Mouse (Mus musculus) 3134 (cell line): ENCODE measurements around the gene Tbc1d4.

Experiments
- DNase-seq: peaks from one replicate; pipeline ENCODE4 v3.0.0-alpha.2; 2011; ENCODE audit warnings: low spot score; ENCODE audit not compliant: insufficient read length; ENCODE audit errors: extremely low read depth

Gene Tbc1d4

DNA sequence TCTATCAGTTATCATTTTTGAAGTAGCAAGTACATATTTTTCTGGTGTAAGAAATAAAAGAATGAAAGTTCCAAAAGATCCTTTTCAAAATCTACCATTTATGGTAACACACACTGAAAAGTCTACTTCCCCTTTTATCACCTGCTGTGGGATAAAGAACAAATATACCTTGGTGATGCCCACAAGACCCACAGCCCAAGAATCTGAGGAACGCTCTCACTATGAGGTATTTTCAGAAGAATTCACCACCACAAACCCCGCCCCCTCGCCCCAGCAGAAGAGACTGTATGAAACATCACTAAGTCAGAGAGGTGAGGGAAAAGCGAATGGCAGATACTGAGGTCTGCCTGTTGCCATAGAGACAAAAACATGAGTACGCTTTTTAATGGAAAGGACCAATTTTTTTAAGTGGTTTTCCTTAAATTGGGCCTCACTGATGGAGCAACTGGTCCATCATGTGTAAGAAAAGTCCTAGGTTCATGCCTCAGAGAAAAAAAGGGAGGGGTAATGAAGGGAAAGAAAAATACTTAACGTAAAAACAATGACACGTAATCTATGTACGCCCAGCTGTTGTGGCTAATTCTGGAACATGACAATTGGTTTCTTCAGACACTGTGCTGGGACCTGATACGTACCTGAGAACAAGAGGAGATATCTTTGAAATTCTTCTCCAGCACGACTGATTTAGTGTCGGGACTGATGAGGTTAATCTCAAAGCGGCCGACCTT is 104.4 kb downstream of the Tbc1d4 start:
- DNase-seq = no peak

DNA sequence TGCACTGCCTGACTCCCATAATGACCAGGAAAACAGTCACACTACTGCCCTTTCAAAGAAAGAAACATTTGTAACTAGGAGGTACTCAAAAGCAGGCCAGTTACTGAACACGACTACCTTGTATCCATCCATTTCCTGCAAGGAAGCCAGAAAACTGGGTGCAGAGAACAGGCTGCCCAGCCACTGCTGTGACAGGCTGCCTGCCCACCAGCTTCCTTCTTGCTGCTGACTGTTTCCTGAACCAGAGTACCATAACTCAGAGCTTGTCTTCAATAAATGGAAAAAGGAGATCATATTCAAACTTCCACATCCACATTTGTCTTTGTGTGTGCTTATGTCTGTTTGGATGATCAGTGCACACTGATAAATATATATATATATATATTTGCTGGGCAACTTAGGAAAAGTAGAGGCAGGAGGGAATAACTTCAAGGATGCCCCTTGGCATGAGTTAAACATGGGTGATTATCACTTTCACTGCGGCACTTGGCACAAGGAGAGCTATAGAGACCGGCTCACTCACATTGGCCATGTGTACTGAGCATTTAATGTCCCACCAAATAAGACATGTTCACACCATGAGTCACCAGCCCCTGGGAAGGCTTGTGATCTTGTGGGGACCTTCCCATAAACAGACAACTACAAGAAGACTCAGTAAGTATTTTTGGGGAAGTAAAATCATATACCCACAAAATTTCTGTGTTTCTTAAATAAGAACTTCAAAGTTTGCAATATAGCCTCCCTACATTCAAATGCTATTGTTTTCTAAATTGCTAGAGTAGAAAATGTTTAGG is 105.6 kb downstream of the Tbc1d4 start:
- DNase-seq = no peak

DNA sequence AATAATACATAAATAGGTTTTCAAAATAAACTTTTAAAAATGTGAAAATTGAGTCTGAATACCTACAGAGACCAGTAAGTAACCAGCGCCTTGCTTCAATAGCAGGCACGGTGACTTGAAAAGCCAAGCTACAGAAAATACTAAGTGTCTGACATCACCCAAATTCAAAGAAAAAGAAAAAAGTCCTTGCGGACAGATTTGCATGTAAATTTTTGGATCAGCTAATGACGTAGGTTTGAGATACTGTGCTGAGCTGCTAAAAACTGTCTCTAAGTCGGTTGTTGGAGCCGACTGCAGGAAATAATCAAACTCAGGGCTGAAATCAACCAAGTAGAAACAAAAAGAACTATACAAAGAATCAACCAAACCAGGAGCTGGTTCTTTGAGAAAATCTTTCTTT is 107.1 kb downstream of the Tbc1d4 start:
- no peak for DNase-seq

DNA sequence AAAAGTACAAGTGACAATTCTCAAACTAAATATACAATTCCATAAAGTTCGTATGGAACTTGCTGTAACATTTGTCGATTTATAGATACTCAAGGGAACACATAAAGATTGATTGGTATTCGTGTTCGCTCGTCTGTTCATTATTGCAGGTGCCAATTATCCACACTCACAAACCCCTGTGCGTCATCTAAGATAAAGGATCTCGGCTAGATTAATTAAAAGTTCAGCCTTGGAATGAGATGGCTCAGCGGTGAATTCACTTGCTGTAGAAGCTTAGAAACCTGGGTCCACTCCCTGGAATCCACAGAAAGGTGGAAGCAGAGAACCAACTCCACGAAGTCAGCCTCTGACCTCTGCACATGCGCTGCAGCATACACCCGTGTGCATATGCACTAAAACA is 107.5 kb downstream of the Tbc1d4 start:
- DNase-seq = no peak

DNA sequence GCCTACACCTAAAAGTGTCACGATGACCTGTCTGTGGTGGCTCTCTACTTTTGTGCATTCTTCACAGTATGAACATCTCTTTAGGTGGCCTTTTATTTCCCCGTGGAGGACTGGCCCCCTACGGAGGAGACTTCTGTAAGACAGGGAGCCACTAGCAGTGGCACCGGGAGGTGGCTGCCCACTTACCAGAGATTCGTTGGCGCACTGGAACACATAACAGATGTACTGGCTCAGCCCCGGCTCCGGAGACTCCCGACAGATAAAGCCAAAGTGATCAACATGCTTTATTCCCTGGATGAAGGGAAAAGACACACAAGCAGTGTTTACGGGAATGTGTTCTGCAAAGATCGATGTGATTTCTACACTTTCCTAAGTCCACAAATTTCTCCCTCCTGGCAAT is 108.2 kb downstream of the Tbc1d4 start:
- no peak for DNase-seq

DNA sequence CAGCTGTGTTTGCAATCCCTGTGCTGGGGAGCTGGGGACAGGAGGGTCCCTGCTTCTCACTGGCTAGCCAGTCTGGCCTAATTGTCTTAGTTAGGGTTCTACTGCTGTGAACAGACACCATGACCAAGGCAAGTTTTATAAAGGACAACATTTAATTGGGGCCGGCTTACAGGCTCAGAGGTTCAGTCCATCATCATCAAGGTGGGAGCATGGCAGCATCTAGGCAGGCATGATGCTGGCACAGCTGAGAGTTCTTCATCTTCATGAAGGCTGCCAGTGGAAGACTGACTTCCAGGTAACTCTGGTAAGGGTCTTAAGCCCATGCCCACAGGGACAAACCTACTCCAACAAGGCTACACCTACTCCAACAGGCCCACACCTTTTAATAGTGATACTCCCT is 109.2 kb downstream of the Tbc1d4 start:
- DNase-seq = no peak

DNA sequence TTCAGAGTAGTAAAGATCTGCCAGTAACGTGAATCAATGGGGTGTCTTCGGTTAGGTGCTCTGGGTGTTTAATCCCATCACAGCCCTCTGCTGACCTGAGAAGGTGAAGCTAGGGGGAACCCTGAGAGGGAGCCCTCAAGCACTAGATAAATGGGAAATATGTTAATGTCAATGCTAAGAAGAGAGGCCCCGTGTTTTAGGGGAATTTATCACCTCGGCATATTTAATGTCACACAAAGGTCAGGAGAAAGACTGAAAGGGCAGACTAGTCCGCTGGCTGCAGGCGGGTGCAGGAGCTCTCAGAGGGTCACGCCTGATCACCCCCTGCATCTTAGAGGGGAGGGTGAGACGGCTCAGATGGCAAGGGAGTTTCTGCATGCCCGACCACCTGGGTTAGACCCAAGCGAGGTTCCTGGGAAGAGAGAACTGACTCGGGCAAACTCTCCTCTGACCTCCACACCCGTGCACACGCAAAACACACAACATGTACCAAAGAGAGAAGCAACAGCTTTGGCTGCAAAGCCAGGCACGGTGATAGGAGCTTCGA is 120.7 kb downstream of the Tbc1d4 start:
- no peak for DNase-seq

DNA sequence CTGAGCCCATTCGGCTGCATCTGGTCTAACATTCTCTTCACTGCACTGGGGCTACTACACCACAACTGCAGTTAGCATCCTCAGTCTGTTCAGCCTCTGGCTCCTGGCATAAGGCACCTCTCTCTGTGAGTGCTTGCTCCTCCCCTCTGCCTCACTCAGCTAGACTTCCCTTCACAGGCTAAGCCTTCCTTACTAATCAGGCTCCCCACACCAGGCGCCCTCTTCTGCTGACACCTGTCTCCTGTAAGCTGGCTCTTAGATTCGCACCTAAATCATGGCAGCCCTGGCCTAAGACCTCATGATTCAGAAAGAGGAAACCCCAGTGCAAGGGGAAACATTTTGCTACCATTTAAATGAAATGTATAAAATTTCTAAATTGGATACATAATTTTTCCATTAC is 122.4 kb downstream of the Tbc1d4 start:
- DNase-seq = no peak

DNA sequence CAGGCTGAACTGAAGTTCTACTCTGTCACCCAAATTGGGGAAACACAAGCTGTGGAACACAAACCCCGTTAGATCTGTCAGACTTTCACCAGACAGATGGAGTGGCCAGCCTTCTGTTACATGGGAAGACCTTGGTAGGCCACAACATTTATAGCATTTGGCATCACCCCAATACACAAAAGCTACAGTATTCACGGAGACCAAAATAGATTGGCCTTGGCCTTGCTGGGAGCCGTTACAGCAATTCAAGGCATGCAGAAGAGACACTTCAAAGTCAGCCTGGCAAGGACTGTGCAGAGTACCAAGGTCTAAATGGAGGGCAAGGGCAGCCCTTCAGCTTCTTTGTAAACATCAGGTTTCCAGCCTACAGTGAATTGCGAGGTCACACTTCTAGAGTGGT is 125.8 kb downstream of the Tbc1d4 start:
- DNase-seq = no peak

DNA sequence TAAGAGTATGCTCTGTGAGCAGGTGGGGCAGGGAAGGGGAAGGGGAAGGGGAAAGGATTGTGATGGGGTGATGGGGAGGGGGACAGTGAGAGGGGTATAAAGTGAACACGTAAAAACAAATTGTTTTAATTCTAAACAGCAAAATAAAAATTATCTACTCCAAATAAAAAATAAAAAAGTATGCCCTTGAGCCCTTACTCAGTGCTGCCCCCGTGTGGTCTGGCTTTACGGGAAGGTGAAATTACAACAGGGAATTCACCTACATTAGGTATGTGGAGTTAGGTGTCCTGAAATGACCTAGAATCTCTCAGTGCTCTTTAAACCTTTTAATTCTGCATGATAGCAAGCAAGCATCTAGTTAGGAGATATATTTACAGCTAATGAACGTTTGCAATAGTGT is 126.7 kb downstream of the Tbc1d4 start:
- no peak for DNase-seq

DNA sequence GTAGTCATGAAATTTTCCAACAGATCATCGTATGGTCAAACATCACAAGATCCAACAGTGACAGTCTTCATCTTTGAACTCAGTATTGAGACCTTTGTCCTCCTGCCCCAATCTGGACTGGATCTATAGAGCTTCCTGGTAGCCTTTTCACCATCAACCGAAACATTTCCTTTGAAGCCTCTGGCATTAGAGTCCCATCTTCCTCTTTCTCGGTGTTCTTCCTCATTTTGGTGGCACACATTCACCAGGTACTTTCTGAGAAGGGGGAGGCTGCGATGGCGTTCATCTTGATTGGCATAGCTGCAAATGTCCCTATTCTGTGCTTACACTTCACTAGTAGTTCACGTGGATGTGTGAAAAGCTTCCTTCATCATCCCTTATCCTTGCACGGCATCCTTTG is 127.8 kb downstream of the Tbc1d4 start:
- no peak for DNase-seq

DNA sequence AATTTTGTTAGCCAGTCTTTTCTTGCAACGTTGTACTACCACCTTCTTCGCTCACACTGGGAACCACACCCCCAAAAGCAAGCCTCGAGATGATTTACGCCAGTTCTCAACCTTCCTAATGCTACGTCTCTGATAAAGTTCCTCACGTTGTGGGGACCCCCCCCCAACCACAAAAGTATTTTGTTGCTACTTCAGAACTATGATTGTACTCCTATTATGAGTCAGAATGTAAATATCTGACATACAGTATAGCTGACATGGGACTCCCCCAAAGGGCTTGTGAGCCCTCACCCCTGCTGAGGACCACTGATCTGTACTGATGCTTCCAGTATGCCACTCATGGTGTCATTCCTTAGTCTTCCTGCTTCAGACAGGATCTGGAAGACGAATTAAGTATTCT is 128.4 kb downstream of the Tbc1d4 start:
- DNase-seq = no peak

DNA sequence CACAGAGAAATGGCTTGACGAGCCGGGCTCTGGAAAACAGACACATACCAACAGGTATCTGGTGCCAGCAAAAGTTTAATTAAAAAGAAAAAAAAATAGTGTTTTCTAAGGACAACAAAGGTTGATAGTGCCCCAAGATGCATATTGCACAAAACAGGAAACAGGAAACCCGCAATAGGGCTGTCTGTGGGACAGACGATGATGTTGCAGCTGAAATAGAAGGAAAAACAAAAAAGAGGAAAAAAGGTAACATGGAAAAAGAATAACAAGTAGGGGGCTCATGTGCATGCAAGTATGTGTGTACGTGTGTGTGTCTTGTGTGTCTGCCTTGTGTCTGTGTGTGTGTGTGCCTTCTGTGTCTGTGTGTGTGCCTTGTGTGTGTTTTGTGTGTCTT is 131.2 kb downstream of the Tbc1d4 start:
- no peak for DNase-seq

DNA sequence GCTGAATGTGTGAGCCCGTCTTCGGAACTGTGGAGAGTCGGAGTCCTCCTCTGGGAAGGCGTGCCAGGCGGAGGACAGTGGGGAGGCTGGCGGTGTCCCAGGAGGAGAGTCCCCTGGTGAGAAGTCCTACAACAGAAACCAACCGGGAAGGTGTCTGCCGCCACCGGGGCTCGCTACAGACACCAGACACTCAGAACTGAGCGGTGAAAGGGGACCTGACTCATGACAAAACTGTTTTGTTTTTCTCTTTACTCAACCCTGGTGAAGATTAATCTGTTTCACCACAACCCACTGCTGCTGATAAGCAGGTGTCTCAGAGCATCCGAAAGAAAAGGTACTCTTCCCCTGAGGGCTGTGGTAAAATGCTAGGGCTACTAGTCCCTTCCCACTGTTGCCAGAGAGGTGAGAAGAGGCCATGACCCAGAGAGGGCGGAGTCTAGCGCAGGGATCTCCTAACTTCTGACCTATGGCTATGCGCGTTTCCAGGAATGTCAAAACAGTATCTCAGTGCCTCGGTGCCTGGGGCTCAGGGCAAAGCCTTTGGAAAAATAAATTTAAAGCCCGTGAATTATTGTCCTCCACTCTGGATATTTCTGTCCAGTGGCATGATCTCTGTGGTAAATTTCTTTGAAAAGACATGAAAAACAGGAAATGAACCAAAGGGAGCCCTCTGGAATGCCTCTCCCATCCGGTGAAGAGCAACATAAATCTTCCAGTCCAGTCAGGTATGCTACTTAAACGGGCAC is 131.7 kb downstream of the Tbc1d4 start:
- DNase-seq = no peak

DNA sequence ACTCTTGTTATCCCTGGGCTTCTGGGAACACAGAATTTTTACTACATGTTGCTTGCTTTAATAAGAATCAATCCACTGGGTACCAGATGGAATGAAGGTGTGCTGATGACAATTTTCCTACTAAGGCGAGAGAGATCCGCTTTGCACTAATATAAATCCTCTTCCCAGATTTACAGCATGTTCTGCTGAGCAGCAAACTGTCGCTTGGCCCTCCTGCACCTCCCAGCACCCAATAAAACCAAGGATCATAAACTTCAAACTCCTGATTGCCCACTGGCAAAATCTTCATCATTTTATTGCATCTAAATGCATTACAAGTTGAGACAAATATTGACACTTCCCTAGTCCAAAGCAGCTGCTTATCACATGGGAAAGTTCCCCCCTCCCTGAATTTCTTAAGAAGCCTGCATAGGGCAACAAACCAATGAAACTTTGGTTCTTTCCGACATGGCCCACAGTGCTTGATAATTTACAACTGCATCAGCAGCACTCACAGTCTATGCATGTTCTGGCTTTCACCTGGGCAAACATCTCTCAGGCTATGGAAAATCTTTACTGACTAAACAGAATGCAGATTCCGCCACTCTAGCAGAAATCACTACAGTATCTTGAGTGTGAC is 139.4 kb downstream of the Tbc1d4 start:
- no peak for DNase-seq

DNA sequence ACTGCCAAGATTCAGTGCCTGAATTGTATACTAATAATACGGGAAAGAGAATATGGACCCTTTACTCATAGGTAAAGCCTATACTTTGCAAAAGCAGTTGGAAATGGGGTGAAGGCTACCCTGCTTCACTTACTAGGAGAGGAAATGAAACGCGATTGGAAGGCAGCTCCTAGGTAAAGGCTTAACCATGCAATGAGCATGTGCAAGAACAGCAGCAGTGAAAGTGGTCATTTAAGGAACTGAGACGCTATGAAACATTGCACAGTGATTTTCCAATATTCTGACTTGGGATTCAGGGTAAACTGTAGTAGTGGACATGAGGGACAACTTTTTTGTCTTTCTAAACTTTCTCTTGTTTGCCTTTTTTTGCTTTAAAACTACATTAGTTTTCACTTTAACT is 140.8 kb downstream of the Tbc1d4 start:
- DNase-seq = no peak

DNA sequence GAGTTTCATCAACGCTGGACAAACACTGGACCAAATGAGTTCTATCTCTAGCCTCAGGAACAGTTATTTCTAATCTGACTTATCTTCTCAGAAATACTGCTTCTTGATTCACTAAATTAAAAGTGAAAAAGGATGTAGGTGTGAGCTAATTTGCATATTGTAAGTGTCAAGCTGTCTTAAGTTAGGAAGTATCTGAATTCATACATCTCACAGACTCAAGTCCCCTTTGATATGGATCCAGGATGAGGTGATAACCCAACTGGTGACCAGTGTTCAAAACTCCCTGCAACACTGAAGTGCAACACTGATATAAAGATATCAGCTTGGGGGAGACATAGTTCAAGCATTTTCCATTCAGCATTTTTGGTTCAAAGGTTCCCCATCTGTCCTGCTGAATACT is 141.5 kb downstream of the Tbc1d4 start:
- no peak for DNase-seq

DNA sequence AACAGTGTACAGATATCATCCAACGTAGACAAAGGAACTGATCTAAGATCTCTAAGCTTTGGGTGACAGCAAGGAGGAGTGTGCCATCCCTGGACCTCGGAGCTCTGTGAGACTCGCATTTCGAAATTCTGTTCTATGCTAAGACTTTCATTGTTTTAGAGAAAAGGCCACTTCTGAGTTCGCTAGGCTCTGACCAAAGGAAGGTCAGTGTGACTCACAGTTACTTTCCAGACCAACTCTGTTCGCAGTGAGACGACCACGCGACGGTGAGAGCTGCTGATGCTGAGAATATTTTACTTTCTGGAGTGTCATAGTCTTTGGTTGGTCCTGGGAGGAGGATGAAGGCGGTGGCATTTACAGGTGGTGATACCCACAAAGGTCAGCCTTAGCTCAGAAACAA is 142.5 kb downstream of the Tbc1d4 start:
- no peak for DNase-seq

DNA sequence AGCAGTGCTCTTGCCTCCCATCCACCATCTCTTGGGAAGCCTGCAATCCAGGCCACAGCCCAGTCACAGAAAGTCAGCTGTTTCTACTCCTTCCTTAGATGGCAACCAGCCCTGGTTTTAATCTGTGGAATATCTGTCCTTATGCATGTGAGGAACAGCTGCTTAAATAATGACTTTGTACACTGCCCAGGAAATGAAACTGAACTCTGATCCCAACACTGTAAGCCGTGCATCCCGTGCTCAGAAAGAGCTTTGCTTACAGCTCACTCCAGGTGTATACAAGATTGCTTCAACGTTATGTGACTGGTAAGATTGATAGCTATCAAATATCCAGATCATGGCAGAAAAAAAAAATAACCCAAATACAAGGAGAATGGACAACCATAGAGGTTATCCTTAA is 143.1 kb downstream of the Tbc1d4 start:
- DNase-seq = no peak

DNA sequence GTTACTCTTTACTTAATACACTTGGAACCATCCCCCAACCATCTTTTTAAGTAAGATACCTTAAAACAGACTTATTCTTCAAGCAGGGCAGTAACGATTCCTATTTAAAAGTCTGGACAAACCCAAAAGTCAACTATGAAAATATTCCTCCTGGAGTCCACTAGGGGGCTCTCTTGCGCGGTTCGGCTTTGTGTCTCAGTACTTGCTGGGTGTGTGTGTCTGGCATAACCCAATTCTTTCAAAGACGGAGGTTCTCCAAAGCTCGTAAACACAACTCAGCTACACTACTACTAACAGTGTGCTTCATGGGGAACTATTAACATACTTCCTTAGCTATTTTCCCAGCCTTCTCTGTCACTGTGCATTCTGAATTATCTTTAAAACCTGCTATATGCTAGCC is 148.2 kb downstream of the Tbc1d4 start:
- DNase-seq = peak; percentile 2

DNA sequence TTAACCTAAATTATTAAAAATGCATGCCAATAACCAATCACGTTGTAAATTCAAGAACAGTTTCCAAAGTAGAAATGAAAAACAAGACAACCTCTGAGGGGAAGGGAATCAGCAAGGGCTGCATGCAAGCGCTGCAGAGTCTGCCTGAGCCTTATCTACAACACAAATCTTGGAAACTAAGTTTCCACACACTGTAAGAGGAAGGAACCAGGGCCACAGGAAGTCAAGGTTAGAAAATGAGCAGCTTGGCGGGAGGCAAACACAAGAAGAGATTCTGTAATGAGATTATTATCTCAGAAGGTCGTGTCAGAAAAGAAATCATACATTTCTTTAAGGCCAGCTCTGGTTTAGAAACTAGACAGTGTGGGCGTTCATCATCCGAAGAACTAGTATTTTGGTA is 156.1 kb downstream of the Tbc1d4 start:
- no peak for DNase-seq
